Mouse (Mus musculus): ENCODE data around the gene Dnajc15.

Dnajc15 gene

DNA sequence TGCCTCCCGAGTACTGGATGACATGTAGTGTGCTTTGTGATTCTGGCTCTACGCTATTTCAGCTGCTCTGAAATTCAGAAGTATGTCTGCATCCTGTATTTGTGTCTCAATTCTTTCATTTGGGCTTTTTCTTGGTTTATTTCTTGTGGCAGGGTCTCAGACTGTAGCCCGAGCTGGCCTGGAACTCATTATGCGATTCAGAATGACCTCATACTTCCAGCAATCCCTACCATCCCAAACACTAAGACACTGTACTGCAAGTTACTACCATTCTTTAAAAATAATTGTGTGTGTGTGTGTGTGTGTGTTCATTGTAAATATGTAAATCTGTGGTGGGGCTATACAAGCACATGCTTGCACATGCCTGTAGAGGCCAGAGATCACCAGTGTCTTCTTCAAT is 78.4 kb downstream of the Dnajc15 start:
- no peak for DNase-seq (ENCODE audit: low spot score in 2 of 2)

- DNase-seq (ENCODE audit: low spot score in 2 of 2) = no peak
These were observed 79.7 kb downstream of the Dnajc15 start for GRCm38 (mm10) chr14:77795240-77795639.

- DNase-seq (ENCODE audit: low spot score in 2 of 2) = no peak
These were observed 80.5 kb downstream of the Dnajc15 start for GRCm38 (mm10) chr14:77794285-77794949.

GRCm38 (mm10) chr14:77792998-77793397 is 81.9 kb downstream of the Dnajc15 start:
- DNase-seq (ENCODE audit: low spot score in 2 of 2) = no peak

DNA sequence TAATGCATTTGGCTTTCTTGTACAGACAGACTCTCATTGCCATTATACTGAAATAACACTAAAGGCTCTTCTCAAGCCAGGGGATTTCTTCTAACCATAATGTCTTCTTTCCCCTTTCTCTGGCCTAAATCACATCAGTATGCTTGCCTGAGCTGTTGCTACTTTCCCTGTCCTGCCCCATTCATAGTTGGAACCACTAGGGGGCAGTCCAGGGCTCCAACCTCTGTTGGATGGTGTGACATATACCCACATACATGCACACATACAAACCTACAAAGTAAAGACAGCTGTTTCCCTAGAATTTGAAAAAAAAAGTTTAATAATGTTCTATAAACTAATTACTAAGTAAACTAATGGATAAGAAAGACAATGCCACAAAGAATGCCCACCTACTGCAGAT is 91.7 kb downstream of the Dnajc15 start:
- no peak for DNase-seq (ENCODE audit: low spot score in 2 of 2)

DNA sequence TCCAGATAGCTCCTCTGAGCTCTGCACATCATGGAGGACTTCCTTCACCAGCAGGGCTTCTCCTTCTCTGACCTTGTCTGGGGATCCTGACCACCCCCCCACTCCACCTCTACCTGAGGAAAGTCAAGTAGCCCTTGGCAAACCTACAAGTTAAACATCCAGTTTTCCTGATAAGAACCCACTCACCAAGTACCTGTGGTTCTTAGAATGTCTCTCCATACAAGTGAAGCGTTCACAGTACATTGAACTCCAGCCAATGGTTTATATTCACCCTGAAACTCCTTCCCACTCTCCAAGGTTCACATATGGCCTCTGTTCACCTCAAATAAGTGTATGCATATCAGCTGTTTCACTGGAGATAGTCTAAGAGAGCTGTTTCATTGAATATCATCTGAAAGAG is 97.6 kb downstream of the Dnajc15 start:
- no peak for DNase-seq (ENCODE audit: low spot score in 2 of 2)

- DNase-seq (ENCODE audit: low spot score in 2 of 2) = no peak
These were observed 98.9 kb downstream of the Dnajc15 start for GRCm38 (mm10) chr14:77776005-77776531.

DNA sequence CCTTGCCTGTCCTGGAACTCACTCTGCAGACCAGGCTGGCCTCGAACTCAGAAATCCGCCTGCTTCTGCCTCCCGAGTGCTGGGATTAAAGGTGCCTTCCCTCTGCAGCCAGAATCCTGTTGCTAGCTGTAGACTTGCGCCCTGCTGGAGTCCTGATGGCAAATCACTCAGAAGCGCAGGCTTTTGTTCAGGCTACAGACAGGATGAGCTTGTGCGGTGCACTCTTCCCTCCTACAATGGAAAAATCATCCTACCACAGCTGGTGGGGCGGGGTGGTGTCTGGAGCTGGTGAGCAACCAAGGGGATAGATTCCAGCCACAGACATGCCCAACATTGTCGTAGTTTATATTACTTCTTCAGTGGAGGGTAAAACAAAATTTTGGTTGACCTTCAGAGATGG is 101.6 kb downstream of the Dnajc15 start:
- DNase-seq (ENCODE audit: low spot score in 2 of 2) = no peak

GRCm38 (mm10) chr14:77771626-77772025 is 103.3 kb downstream of the Dnajc15 start:
- no peak for DNase-seq (ENCODE audit: low spot score in 2 of 2)
